Mouse (Mus musculus) kidney, adult 2 months (tissue): ENCODE results near the gene Scrg1. TPM values are rescaled to one million over a fixed set of nuclear protein-coding genes. Genes with fewer than 3 reads are reported as not detected.
"Not testable (repeated sequence)": the region's sequence is repeated elsewhere in the genome, so short reads cannot be mapped to it uniquely, and the experiment has no call there.

ENCODE experiments used
- DNase-seq: peaks from one replicate; pipeline ENCODE4 v3.0.0; 2021
- H3K27ac ChIP-seq: fragments of 200-500 bp; 2 replicates; pipeline ENCODE4 v1.5.1; 2012; ENCODE audit warnings: low read depth, low read length, control low read depth, inconsistent platforms; ENCODE audit not compliant: insufficient read depth
- H3K27me3 ChIP-seq: fragments of 200-500 bp; replicated peaks from 2 replicates; pipeline ENCODE4 v1.6.1; 2012; ENCODE audit warnings: mild to moderate bottlenecking, moderate library complexity, low read length, inconsistent platforms; ENCODE audit not compliant: control insufficient read depth, insufficient read depth
- H3K36me3 ChIP-seq: fragments of 200-500 bp; 2 replicates; pipeline ENCODE4 v1.6.1; 2012; ENCODE audit warnings: mild to moderate bottlenecking, moderate library complexity, low read length, inconsistent platforms; ENCODE audit not compliant: control insufficient read depth, insufficient read depth
- H3K4me1 ChIP-seq: fragments of 200-500 bp; 2 replicates; pipeline ENCODE4 v1.6.1; 2011; ENCODE audit warnings: low read length; ENCODE audit not compliant: control insufficient read depth, insufficient read depth
- H3K4me3 ChIP-seq: fragments of 200-500 bp; 2 replicates; pipeline ENCODE4 v1.5.1; 2011; ENCODE audit warnings: mild to moderate bottlenecking, low read depth, low read length, control low read depth; ENCODE audit not compliant: insufficient read depth
- CTCF ChIP-seq: fragments of 200-500 bp; conservative IDR thresholded peaks from 2 replicates; pipeline ENCODE4 v1.5.1; 2011; ENCODE audit warnings: low read depth, mild to moderate bottlenecking, control low read depth, low read length, moderate library complexity, mixed read lengths; ENCODE audit not compliant: insufficient read depth, insufficient read length
- POLR2A ChIP-seq: fragments of 200-500 bp; IDR thresholded peaks from one replicate; pipeline ENCODE4 v1.6.1; 2011; ENCODE audit warnings: low read depth, low read length, control low read depth
- WGBS: fragments of 180-500 bp; shearing (Covaris S2); methylation state at CpG from one replicate; pipeline ENCODE4 v1.1.7; 2018; 5-methylcytosine and 5-hydroxymethylcytosine counted together
- polyA plus RNA-seq: library from polyadenylated mRNA; depleted of rRNA; stranded (reverse); fragments of >200 nt; gene quantifications from 2 replicates; pipeline ENCODE4 v1.2.3, GENCODE M21; 2012

Scrg1 gene
- polyA plus RNA-seq, 1 experiment: 1.2 TPM

DNA sequence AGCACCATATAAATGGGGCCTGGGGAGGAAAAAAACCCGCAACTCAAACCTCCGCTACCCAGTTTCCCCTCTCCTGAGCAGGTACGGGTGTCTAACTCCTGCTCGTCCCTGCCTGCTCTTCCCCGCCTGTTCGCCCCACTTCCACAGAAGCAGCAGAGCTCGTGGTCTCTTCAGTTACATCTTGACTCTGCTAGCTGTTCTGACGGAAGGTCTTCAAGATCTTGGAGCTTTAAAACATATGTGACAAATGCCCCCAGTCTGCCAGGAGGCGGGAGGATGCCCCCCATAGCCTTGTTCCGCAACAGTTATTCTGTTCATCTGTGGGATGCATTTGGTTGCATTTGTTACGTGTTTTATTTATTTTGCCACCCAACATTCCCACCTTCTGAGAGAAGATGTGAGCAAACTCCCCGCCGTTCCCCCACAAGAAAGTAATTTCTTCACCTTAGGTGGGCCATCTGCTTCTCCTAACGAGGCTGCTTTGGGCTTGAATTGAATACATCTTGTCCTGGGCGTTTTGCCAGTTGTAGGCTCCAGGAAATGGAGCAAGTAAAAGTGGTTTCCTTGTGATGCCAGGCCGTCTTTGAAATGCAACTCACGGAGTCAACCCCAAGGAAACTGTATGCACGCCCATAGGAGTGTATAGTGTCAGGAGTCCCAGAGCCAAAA is 19.8 kb upstream of the Scrg1 start:
- WGBS: 45% methylated on average over 18 of the region's 18 CpGs
- H3K27ac ChIP-seq: no peak overlapping the region
- DNase-seq: peak; percentile 29

DNA sequence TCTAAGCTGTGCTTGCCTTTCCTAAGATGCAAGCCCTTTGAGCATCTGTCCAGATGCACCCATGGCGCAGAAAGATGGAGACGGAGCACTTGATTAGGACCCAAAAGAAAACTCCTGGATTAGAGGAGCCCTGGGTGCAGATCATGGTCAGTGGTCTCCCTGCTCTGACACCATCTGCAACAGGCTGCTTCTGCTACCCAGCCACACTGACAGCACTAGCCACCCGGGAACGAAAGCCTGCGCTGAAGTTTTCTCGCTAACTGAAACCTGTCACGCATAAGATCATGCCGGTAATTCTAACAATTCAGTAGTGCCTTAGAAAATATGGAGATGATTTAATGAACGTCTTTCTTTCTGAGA is 19.3 kb upstream of the Scrg1 start:
- H3K27me3 ChIP-seq: no peaks in the 10 kb centered on the region
- no peaks in the 10 kb centered on the region for H3K36me3 ChIP-seq
- no peak overlapping the region for H3K4me3 ChIP-seq
- no peak overlapping the region for H3K27ac ChIP-seq
- H3K4me1 ChIP-seq: no peaks in the 10 kb centered on the region; the same call in 1 of the 2 replicates
- DNase-seq: no peak
- TF ChIP-seq CTCF (no peak), POLR2A (no peak)
- WGBS: 86% methylated on average over 9 of the region's 9 CpGs

More for the DNA sequence above, 19.8 kb upstream of the Scrg1 start:
- no peaks in the 10 kb centered on the region; the same call in 1 of the 2 replicates for H3K4me1 ChIP-seq
- H3K27me3 ChIP-seq: no peaks in the 10 kb centered on the region
- no peaks in the 10 kb centered on the region for H3K36me3 ChIP-seq
- no peak overlapping the region for H3K4me3 ChIP-seq
- TF ChIP-seq POLR2A (no peak), CTCF (no peak)

DNA sequence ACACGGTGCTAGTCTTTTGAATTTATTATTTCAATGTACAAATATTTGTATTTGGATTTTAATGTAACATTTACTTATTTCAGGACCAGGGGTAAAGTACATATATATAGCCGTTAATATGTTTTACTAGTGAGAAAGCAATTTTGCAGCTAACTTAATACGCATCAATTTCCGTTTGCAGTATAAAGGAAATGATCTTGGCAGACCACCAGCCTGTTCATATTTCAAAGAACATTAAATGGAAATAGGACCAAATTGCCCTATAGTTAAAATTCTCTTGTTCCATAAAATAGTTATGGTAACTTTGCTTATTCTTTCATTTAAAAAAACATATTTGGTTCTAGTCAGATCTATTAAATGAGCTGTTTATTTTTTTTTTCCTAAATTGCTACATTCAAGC is 14.6 kb upstream of the Scrg1 start:
- H3K36me3 ChIP-seq: no peaks in the 10 kb centered on the region
- no peak for DNase-seq
- WGBS: 56% methylated on average over 4 of the region's 4 CpGs
- H3K27me3 ChIP-seq: no peaks in the 10 kb centered on the region
- no peak for TF ChIP-seq POLR2A
- no peak for TF ChIP-seq CTCF
- H3K27ac ChIP-seq: no peak overlapping the region
- H3K4me1 ChIP-seq: no peaks in the 10 kb centered on the region
- no peak overlapping the region for H3K4me3 ChIP-seq

DNA sequence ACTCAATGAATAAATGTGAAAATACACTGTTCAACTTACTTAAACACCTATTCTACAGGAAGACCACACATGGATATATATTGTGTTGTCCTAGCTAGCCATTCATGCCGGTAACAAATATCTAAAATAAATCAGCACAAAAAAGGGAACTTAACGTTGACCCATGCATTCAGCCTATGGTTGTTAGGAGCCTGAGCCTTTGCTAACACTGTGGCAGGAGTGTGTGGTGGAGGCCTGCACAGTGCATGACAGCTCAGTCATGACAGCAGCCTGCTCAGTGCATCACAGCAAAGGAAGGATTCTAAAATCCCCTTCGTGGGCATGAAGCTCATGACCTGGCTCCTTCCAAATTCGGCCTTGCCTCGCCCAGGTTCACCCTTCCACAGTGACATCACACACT is 14.2 kb upstream of the Scrg1 start:
- Histone ChIP-seq H3K27ac (no peak overlapping the region), H3K36me3 (no peaks in the 10 kb centered on the region), H3K27me3 (no peaks in the 10 kb centered on the region), H3K4me3 (no peak overlapping the region), H3K4me1 (no peaks in the 10 kb centered on the region)
- WGBS: 89% methylated on average over 5 of the region's 5 CpGs
- no peak for DNase-seq
- TF ChIP-seq CTCF: no peak
- no peak for TF ChIP-seq POLR2A

DNA sequence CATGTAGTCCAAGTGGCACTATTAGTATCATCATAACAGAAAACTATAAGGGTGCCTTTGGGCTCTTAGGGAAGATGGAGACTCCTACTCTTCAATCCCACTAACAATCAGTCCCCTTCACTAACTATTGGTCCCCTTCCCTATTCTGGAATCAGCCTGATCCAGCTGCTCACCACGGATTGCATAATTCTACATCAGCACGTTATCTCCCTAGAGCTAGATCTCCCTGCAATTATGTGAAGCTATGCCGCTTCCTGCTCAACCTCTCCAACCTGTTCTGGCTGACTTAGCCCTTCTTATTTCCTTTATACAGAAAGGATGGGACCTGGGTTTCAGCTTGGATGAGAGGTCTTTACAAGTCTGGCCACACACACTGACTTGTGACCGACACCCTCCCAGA is 12.4 kb upstream of the Scrg1 start:
- Histone ChIP-seq H3K36me3 (no peaks in the 10 kb centered on the region), H3K27ac (no peak overlapping the region), H3K27me3 (no peaks in the 10 kb centered on the region), H3K4me1 (no peaks in the 10 kb centered on the region), H3K4me3 (no peak overlapping the region)
- TF ChIP-seq POLR2A (no peak), CTCF (no peak)
- no peak for DNase-seq
- WGBS: 77% methylated on average over 4 of the region's 4 CpGs

DNA sequence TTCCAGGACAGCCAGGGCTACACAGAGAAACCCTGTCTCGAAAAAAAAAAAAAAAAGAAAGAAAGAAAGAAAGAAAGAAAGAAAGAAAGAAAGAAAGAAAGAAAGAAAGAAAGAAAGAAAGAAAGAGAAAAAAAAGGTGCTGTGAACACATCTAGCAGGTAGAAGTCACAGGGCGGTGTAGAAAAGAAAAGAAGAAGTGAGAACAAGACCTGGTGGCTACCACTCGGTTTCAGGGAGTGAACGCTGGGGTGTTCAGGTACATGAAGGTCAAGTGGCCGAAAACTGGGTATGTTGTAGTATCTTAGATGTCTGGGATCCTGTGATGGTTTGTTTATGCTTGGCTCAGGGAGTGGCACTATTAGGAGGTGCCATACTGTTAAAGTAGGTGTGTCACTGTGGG is 9.8 kb upstream of the Scrg1 start:
- DNase-seq, H3K27me3 ChIP-seq, H3K4me1 ChIP-seq, H3K4me3 ChIP-seq, H3K36me3 ChIP-seq, H3K27ac ChIP-seq: not testable (repeated sequence)
- 90% methylated on average over 5 of the region's 5 CpGs for WGBS

DNA sequence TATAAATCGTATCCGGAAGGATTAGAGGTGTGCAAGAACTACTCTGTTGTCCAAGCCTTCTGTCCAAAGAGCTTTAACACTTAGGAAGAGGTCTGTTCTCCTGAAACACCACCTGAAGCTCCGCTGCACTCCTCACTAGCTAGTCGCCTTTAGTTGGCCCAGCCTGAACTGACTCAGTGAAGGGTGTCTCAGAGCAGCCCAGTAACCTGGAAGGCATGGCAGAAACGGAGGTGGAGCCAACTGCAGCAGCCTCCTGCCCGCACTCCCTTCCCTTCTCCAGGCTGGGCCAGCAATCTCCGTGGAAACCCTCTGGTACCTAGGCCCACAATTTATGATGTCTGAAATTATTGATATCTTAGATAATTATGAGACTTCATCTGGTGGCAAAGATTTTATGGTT is 5.0 kb upstream of the Scrg1 start:
- Histone ChIP-seq H3K4me3 (no peak overlapping the region), H3K36me3 (no peaks in the 10 kb centered on the region), H3K27me3 (no peaks in the 10 kb centered on the region), H3K4me1 (peaks cover 7% of the 10 kb centered on the region; the same call in 1 of the 2 replicates), H3K27ac (peak overlapping the region; percentile 21; the same call in 1 of the 2 replicates)
- WGBS: 67% methylated on average over 7 of the region's 7 CpGs
- DNase-seq: peak; percentile 68
- no peak for TF ChIP-seq POLR2A
- no peak for TF ChIP-seq CTCF

DNA sequence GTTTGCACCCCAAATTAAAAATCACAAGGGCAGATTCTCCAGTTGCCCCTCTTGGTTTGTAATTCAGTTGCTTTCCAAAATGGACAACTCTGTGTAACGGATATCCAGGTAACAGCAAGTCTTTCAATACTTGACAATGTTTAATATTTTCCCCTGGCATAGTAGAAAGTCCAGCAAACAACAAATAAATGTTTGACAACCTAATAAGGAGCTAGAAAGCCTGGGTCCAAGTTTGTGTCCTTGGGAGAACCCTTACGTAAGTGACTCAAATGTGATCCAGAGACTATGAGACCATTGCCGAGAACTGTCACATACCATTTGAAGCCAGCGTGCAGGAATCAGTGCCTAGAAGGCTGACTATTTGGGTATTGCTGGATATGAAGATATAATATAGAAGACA is 3.8 kb upstream of the Scrg1 start:
- peak; percentile 84 for DNase-seq
- TF ChIP-seq CTCF (no peak), POLR2A (no peak)
- Histone ChIP-seq H3K4me3 (no peak overlapping the region), H3K4me1 (peaks cover 7% of the 10 kb centered on the region; the same call in 1 of the 2 replicates), H3K27me3 (no peaks in the 10 kb centered on the region), H3K36me3 (no peaks in the 10 kb centered on the region), H3K27ac (peak overlapping the region; percentile 95)
- 61% methylated on average over 4 of the region's 4 CpGs for WGBS
